Mouse (Mus musculus): Measurements from ENCODE around the gene Tcp11l2. TPM values are rescaled to one million over a fixed set of nuclear protein-coding genes. Genes with fewer than 3 reads are reported as not detected.

Gene Tcp11l2
- polyA plus RNA-seq, 1 experiment from 2014 or later = 27.5 TPM

GRCm38 (mm10) chr10:84611664-84612063 is 35.2 kb downstream of the Tcp11l2 start:
- no peak for ATAC-seq (ENCODE audit: low FRiP score)
- Histone ChIP-seq H3K27me3 (replicated peaks) (no peaks in the 10 kb centered on the region), H3K9me3 (replicated peaks) (no peaks in the 10 kb centered on the region), H3K9ac (replicated peaks) (no peak overlapping the region), H3K4me2 (no peak overlapping the region), H3K27ac (replicated peaks) (no peak overlapping the region), H3K36me3 (peaks cover 6% of the 10 kb centered on the region; the same call in 1 of the 2 replicates), H3K4me3 (replicated peaks) (no peak overlapping the region), H3K4me1 (no peaks in the 10 kb centered on the region)
- WGBS = 61% methylated on average over 3 of the region's 3 CpGs

GRCm38 (mm10) chr10:84612281-84612680 is 35.9 kb downstream of the Tcp11l2 start:
- 87% methylated on average over 2 of the region's 2 CpGs for WGBS
- no peak overlapping the region for H3K9ac ChIP-seq (replicated peaks)
- H3K27ac ChIP-seq (replicated peaks) = no peak overlapping the region
- no peaks in the 10 kb centered on the region for H3K27me3 ChIP-seq (replicated peaks)
- no peaks in the 10 kb centered on the region for H3K4me1 ChIP-seq
- H3K4me3 ChIP-seq (replicated peaks) = no peak overlapping the region
- no peak overlapping the region for H3K4me2 ChIP-seq
- no peaks in the 10 kb centered on the region for H3K9me3 ChIP-seq (replicated peaks)
- no peak for ATAC-seq (ENCODE audit: low FRiP score)
- H3K36me3 ChIP-seq = peaks cover 4% of the 10 kb centered on the region; the same call in 1 of the 2 replicates

GRCm38 (mm10) chr10:84613366-84613765 is 36.9 kb downstream of the Tcp11l2 start:
- no peak for ATAC-seq (ENCODE audit: low FRiP score)
- 86% methylated on average over 8 of the region's 8 CpGs for WGBS
- no peak overlapping the region for H3K27ac ChIP-seq (replicated peaks)
- H3K9me3 ChIP-seq (replicated peaks) = no peaks in the 10 kb centered on the region
- no peak overlapping the region for H3K4me3 ChIP-seq (replicated peaks)
- no peaks in the 10 kb centered on the region for H3K27me3 ChIP-seq (replicated peaks)
- H3K36me3 ChIP-seq = peaks cover 3% of the 10 kb centered on the region; the same call in 1 of the 2 replicates
- no peak overlapping the region for H3K9ac ChIP-seq (replicated peaks)
- no peak overlapping the region for H3K4me2 ChIP-seq
- no peaks in the 10 kb centered on the region for H3K4me1 ChIP-seq

- WGBS = 81% methylated on average over 3 of the region's 3 CpGs
- no peaks in the 10 kb centered on the region for H3K9me3 ChIP-seq (replicated peaks)
- H3K36me3 ChIP-seq = no peaks in the 10 kb centered on the region
- H3K4me2 ChIP-seq = no peak overlapping the region
- no peak overlapping the region for H3K27ac ChIP-seq (replicated peaks)
- no peak overlapping the region for H3K9ac ChIP-seq (replicated peaks)
- H3K4me3 ChIP-seq (replicated peaks) = no peak overlapping the region
- H3K4me1 ChIP-seq = no peaks in the 10 kb centered on the region
- H3K27me3 ChIP-seq (replicated peaks) = no peaks in the 10 kb centered on the region
- ATAC-seq (ENCODE audit: low FRiP score) = no peak
Measured at GRCm38 (mm10) chr10:84615076-84615475, 38.6 kb downstream of the Tcp11l2 start.

GRCm38 (mm10) chr10:84621826-84622790 is 45.7 kb downstream of the Tcp11l2 start, which contains the start of gene Polr3b:
Polr3b (plus strand) TSS chr10:84622292.
- ATAC-seq (ENCODE audit: low FRiP score) = peak; percentile 97
- no peaks in the 10 kb centered on the region for H3K9me3 ChIP-seq (replicated peaks)
- H3K36me3 ChIP-seq = no peaks in the 10 kb centered on the region
- 7% methylated on average over 53 of the region's 53 CpGs for WGBS
- peak within 1 kb of the TSS; percentile 95 for H3K27ac ChIP-seq (replicated peaks)
- H3K27me3 ChIP-seq (replicated peaks) = no peaks in the 10 kb centered on the region
- peak within 1 kb of the TSS; percentile 77 for H3K4me2 ChIP-seq
- H3K4me3 ChIP-seq (replicated peaks) = peak within 1 kb of the TSS; percentile 77
- H3K4me1 ChIP-seq = peaks cover 18% of the 10 kb centered on the region
- peak within 1 kb of the TSS; percentile 63 for H3K9ac ChIP-seq (replicated peaks)

- no peaks in the 10 kb centered on the region for H3K27me3 ChIP-seq (replicated peaks)
- WGBS = 65% methylated on average over 5 of the region's 5 CpGs
- H3K36me3 ChIP-seq = peaks cover 45% of the 10 kb centered on the region
- no peaks in the 10 kb centered on the region for H3K4me1 ChIP-seq
- no peak overlapping the region for H3K4me3 ChIP-seq (replicated peaks)
- ATAC-seq (ENCODE audit: low FRiP score) = no peak
- no peaks in the 10 kb centered on the region for H3K9me3 ChIP-seq (replicated peaks)
- H3K27ac ChIP-seq (replicated peaks) = no peak overlapping the region
- no peak overlapping the region for H3K4me2 ChIP-seq
- H3K9ac ChIP-seq (replicated peaks) = no peak overlapping the region
Measured at GRCm38 (mm10) chr10:84631182-84631581, 54.8 kb downstream of the Tcp11l2 start.

GRCm38 (mm10) chr10:84632005-84632404 is 55.6 kb downstream of the Tcp11l2 start:
- no peaks in the 10 kb centered on the region for H3K9me3 ChIP-seq (replicated peaks)
- H3K4me3 ChIP-seq (replicated peaks) = no peak overlapping the region
- H3K4me2 ChIP-seq = no peak overlapping the region
- no peak overlapping the region for H3K27ac ChIP-seq (replicated peaks)
- H3K9ac ChIP-seq (replicated peaks) = no peak overlapping the region
- ATAC-seq (ENCODE audit: low FRiP score) = no peak
- no peaks in the 10 kb centered on the region for H3K4me1 ChIP-seq
- WGBS = 89% methylated on average over 4 of the region's 4 CpGs
- no peaks in the 10 kb centered on the region for H3K27me3 ChIP-seq (replicated peaks)
- peaks cover 53% of the 10 kb centered on the region for H3K36me3 ChIP-seq

- Histone ChIP-seq H3K4me2 (no peak overlapping the region), H3K4me1 (no peaks in the 10 kb centered on the region), H3K9me3 (replicated peaks) (no peaks in the 10 kb centered on the region), H3K9ac (replicated peaks) (no peak overlapping the region), H3K4me3 (replicated peaks) (no peak overlapping the region), H3K36me3 (peaks cover 69% of the 10 kb centered on the region), H3K27me3 (replicated peaks) (no peaks in the 10 kb centered on the region), H3K27ac (replicated peaks) (no peak overlapping the region)
- ATAC-seq (ENCODE audit: low FRiP score) = no peak
- WGBS = 96% methylated on average over 10 of the region's 10 CpGs
Measured at GRCm38 (mm10) chr10:84636656-84637055, 60.2 kb downstream of the Tcp11l2 start.

- Histone ChIP-seq H3K36me3 (peaks cover 56% of the 10 kb centered on the region), H3K9me3 (replicated peaks) (no peaks in the 10 kb centered on the region), H3K9ac (replicated peaks) (no peak overlapping the region), H3K4me1 (no peaks in the 10 kb centered on the region), H3K27ac (replicated peaks) (no peak overlapping the region), H3K4me2 (no peak overlapping the region), H3K27me3 (replicated peaks) (no peaks in the 10 kb centered on the region), H3K4me3 (replicated peaks) (no peak overlapping the region)
- ATAC-seq (ENCODE audit: low FRiP score) = no peak
- WGBS = 92% methylated on average over 4 of the region's 4 CpGs
Measured at GRCm38 (mm10) chr10:84638382-84638781, 62.0 kb downstream of the Tcp11l2 start.

- H3K36me3 ChIP-seq = peaks cover 46% of the 10 kb centered on the region
- no peak for ATAC-seq (ENCODE audit: low FRiP score)
- WGBS = 72% methylated on average over 4 of the region's 4 CpGs
Measured at GRCm38 (mm10) chr10:84639525-84640287, 63.3 kb downstream of the Tcp11l2 start.

GRCm38 (mm10) chr10:84640861-84641260 is 64.4 kb downstream of the Tcp11l2 start:
- WGBS = 85% methylated on average over 7 of the region's 7 CpGs

More at GRCm38 (mm10) chr10:84639525-84640287, 63.3 kb downstream of the Tcp11l2 start:
- no peak overlapping the region for H3K9ac ChIP-seq (replicated peaks)
- no peak overlapping the region for H3K27ac ChIP-seq (replicated peaks)
- no peak overlapping the region for H3K4me2 ChIP-seq
- no peaks in the 10 kb centered on the region for H3K27me3 ChIP-seq (replicated peaks)
- H3K9me3 ChIP-seq (replicated peaks) = no peaks in the 10 kb centered on the region
- no peak overlapping the region for H3K4me3 ChIP-seq (replicated peaks)
- H3K4me1 ChIP-seq = no peaks in the 10 kb centered on the region

More at GRCm38 (mm10) chr10:84640861-84641260, 64.4 kb downstream of the Tcp11l2 start:
- no peaks in the 10 kb centered on the region for H3K9me3 ChIP-seq (replicated peaks)
- H3K36me3 ChIP-seq = peaks cover 41% of the 10 kb centered on the region
- no peaks in the 10 kb centered on the region for H3K4me1 ChIP-seq
- H3K27ac ChIP-seq (replicated peaks) = no peak overlapping the region
- no peak overlapping the region for H3K4me2 ChIP-seq
- no peak overlapping the region for H3K4me3 ChIP-seq (replicated peaks)
- no peaks in the 10 kb centered on the region for H3K27me3 ChIP-seq (replicated peaks)
- no peak overlapping the region for H3K9ac ChIP-seq (replicated peaks)
- ATAC-seq (ENCODE audit: low FRiP score) = no peak

Data from neural tube, embryonic 15.5 days (tissue).